Mouse (Mus musculus): ENCODE measurements at regions not wholly inside any gene's neighbourhood (a gene's known extent, or its start where the extent isn't known, plus 50 kb on each side); places are given as distances from the start of the nearest gene placed in this dataset.

DNA sequence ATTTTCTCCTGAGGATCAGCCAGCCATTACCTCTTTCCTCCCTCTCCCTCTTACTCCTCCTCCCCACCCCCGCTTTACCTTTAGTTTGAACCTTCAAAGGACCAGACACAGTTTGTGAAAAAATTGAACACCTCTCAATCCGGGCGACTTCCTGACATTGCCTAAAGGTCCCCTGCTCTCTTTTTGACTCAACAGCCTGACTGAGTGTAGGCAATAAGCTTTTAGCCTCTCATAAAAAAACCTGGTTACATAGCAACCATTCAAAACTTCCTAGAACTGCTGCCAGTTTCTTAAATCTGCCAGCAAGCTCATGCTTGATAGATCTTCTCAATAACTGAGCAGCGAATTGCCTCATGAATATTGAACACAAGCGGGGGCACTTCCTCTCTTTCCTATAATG lies 71.7 kb downstream of the Zfp945 start:
- no peak for DNase-seq (ENCODE audit: low spot score in 2 of 2)

DNA sequence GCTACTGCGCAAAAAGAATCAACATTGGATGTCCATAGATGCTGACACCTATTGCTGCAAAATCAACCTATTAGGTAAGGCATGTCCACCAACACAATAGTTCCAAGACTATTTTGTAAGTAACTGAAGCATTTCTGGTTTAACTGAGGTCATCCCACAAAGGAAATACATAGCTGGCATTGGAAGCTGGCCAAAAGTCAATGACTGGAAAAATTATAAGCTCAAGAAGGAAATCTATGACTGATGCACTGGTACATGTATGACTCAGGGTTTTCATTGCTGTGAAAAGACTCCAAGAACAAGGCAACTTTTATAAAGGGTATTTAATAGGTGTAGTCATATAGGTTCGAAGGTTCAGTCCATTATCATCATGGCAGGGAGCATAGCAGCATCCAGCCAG lies 82.5 kb downstream of the Zfp945 start:
- DNase-seq (ENCODE audit: low spot score in 2 of 2) = no peak

GRCm38 (mm10) chr17:22745736-22746135 lies 121.2 kb downstream of the Zfp945 start:
- DNase-seq (ENCODE audit: low spot score in 2 of 2) = no peak

DNA sequence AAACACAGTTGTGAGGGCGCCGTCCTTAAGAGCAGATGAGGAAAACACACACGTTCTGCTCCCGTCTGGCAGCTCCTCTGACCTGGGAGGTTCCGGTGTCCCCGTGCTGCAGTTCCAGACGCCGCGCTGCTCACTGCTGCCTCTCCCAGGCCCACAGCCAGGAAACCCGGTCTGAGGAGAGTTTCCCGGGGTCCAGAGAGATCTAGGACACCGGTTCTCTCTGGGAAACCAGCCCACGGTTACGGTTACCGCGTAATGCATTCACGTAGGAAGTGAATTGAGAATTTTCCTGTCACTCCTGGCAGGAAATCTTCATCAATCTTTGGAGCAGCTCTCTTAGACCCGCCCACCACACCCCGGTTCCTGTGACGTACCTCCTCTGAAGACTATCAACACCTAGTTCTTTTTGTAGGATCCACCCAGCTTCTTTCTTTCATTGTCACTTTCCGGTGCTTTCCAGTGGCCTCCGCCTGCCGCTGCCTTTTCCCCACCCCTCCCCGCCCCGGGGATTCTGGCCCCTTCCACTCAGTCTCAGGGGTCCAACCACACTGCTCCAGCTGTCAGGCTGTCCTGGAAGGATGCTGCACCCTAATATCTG lies 127.3 kb downstream of the Zfp945 start:
- DNase-seq (ENCODE audit: low spot score in 2 of 2) = peak; percentile 13 to 44

- DNase-seq (ENCODE audit: low spot score in 2 of 2) = no peak
Measured at GRCm38 (mm10) chr17:22739173-22739572, 127.8 kb downstream of the Zfp945 start.

- no peak for DNase-seq (ENCODE audit: low spot score in 2 of 2)
Measured at GRCm38 (mm10) chr17:22736360-22736759, 130.6 kb downstream of the Zfp945 start.

Measured in layer of hippocampus, adult 8-10 months (tissue).